Mouse (Mus musculus) liver, embryonic 12.5 days (tissue): Measurements from ENCODE around the gene Elovl7. TPM values are rescaled to one million over a fixed set of nuclear protein-coding genes. Genes with fewer than 3 reads are reported as not detected.

Experiments
- ATAC-seq: fragments of 200-750 bp; cut with Nextera tagmentation; 2 replicates; pipeline ENCODE4 v1.8.0; 2017; ENCODE audit warnings: moderate number of reproducible peaks, mild to moderate bottlenecking, moderate library complexity
- H3K27ac ChIP-seq: fragments of 300-500 bp; sonication (generic); 2 replicates; pipeline ENCODE4 v1.5.1; 2016; ENCODE audit warnings: mild to moderate bottlenecking
- H3K27me3 ChIP-seq: fragments of 300-500 bp; sonication (generic); replicated peaks from 2 replicates; pipeline ENCODE4 v1.6.1; 2016; ENCODE audit warnings: mild to moderate bottlenecking, moderate library complexity
- H3K36me3 ChIP-seq: fragments of 300-500 bp; sonication (generic); 2 replicates; pipeline ENCODE4 v1.6.1; 2016; ENCODE audit warnings: mild to moderate bottlenecking, moderate library complexity
- H3K4me1 ChIP-seq: fragments of 300-500 bp; sonication (generic); 2 replicates; pipeline ENCODE4 v1.6.1; 2016
- H3K4me2 ChIP-seq: fragments of 300-500 bp; sonication (generic); 2 replicates; pipeline ENCODE4 v1.6.1; 2016; ENCODE audit warnings: mild to moderate bottlenecking, moderate library complexity
- H3K4me3 ChIP-seq: fragments of 300-500 bp; sonication (generic); 2 replicates; pipeline ENCODE4 v1.5.1; 2016; ENCODE audit warnings: mild to moderate bottlenecking, moderate library complexity
- H3K9ac ChIP-seq: fragments of 300-500 bp; sonication (generic); 2 replicates; pipeline ENCODE4 v1.6.1; 2016; ENCODE audit warnings: mild to moderate bottlenecking, moderate library complexity
- H3K9me3 ChIP-seq: fragments of 300-500 bp; sonication (generic); replicated peaks from 2 replicates; pipeline ENCODE4 v1.6.1; 2016; ENCODE audit warnings: mild to moderate bottlenecking, moderate library complexity
- WGBS: fragments of 180-500 bp; shearing (Covaris S2); methylation state at CpG from one replicate; pipeline ENCODE4 v1.1.7; 2016; ENCODE audit not compliant: insufficient replicate concordance; 5-methylcytosine and 5-hydroxymethylcytosine counted together
- polyA plus RNA-seq: library from polyadenylated mRNA; unstranded; fragments of >200 nt; fragmentation: Nextera tagmentation; extraction: Ambion mirVana; gene quantifications from 2 replicates; pipeline ENCODE4 v1.2.1, GENCODE M21; 2016

Gene Elovl7
- polyA plus RNA-seq, 1 experiment from 2014 or later, result 2.2 TPM

DNA sequence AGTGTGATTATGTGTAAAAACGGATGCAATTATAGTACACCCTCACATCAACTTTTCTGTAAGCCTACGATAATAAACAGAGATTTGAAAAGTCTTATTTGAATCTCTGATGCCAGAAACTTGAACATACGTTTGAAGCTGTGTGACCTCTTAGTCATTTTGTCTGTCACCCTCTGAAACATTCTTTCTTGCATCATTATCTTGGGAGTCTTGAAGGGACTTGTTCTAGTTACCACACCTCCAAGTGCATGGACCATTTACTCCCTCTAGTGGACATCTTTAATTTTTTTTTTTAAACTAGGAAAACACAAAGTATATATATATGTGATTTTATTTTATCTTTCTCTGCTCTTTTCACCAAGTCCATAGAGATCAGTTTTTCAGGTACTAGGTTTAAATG is 115.5 kb downstream of the Elovl7 start:
- Histone ChIP-seq H3K9me3 (no peaks in the 10 kb centered on the region), H3K27me3 (no peaks in the 10 kb centered on the region), H3K9ac (no peak overlapping the region), H3K4me2 (no peak overlapping the region), H3K36me3 (peaks cover 49% of the 10 kb centered on the region), H3K4me3 (no peak overlapping the region), H3K27ac (no peak overlapping the region), H3K4me1 (0 out of 2 replicates have a peak, but pooled peaks cover 7% of the 10 kb centered on the region)
- 62% methylated on average over 3 of the region's 3 CpGs for WGBS
- ATAC-seq, result no peak

Other genes with a start within 250 kb of the Elovl7 start
- gene Smim15, start 170.0 kb upstream of the Elovl7 start, polyA plus RNA-seq, result 30.5 and 34.1 TPM in 2 replicates
- 47.8 and 49.2 TPM in 2 replicates for gene Ndufaf2, start 55.8 kb upstream of the Elovl7 start, polyA plus RNA-seq
- 14.6 and 14.8 TPM in 2 replicates for gene Ercc8, start 55.7 kb upstream of the Elovl7 start, polyA plus RNA-seq
- 13.4 and 14.4 TPM in 2 replicates for gene Depdc1b, start 101.9 kb downstream of the Elovl7 start, polyA plus RNA-seq
- 17.1 and 19.4 TPM in 2 replicates for gene Pde4d, start 235.5 kb downstream of the Elovl7 start, polyA plus RNA-seq